Mouse (Mus musculus): ENCODE measurements around the gene Lgals3.

DNA sequence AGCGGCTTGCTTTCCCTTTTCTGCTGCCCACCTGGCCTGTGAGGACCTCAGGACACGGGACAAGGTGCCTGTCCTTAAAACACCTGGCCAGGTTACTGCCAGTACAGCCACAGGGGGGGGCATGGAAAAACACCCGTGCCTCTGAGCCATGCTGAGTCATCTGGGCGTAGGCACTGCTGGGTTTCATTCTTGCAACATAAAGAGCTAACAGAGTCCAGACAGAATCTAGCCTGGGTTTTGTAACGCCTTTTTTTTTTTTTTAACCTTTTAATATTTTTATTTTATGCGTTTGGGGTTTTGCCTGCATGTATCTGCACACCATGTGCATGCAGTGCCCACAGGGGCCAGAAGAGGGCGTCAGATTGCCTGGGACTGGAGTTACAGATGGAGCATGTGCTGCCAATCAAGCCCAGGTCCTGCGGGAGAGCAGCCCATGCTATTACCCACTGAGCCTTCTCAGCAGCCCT lies 13.4 kb upstream of the Lgals3 start:
- TF ChIP-seq CTCF (IDR thresholded peaks at IDR 0.05; ENCODE audit: control insufficient read depth, insufficient read depth, insufficient read length) (no peak), USF1 (IDR thresholded peaks at IDR 0.05; ENCODE audit: low read depth) (no peak)
